Mouse (Mus musculus): ENCODE measurements at regions not wholly inside any gene's neighbourhood (a gene's known extent, or its start where the extent isn't known, plus 50 kb on each side); places are given as distances from the start of the nearest gene placed in this dataset.
"Not testable (repeated sequence)": the region's sequence is repeated elsewhere in the genome, so short reads cannot be mapped to it uniquely, and the experiment has no call there.

GRCm38 (mm10) chr12:24252071-24252874 is 155.2 kb upstream of the 9030624G23Rik start:
- intact Hi-C loops (cut with DNase I; ENCODE audit: low total_unique reads) = not testable (repeated sequence)
- DNase-seq = peak; percentile 9
